In the genomic region with DNA sequence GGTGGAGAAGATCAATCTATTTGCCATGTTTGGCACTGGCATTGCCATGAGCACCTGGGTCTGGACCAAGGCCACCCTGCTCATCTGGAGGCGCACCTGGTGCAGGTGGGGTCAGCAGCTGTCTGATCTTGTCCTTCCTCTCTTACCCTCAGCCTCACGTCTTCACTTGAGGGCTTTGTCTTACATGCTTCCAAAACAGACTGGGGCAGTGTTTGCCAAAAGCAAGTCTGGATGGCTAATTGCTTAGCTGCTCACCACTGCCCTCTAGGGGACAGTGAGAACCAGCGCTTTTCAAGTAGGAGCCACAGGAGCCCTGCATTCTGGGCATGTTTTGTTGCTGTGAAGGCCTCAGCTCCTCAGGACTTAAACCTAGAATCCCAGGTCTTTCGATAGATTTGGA, we compare ENCODE assay signal across 9 mouse cellular contexts. TPM values are rescaled to one million over a fixed set of nuclear protein-coding genes. Genes with fewer than 3 reads are reported as not detected.
A peak's percentile ranks its signal among the peaks of the same experiment; 100 is the strongest.
DNase-seq lines count a peak whose midpoint lies in the region; ATAC-seq and TF ChIP-seq lines count a peak whose summit lies in the region.
"Had no signal": no experiment of that assay in that cellular context is flagged by ENCODE, and none has a peak within 500 bp of the region (broad histone marks: within the 10 kb centered on the region; RNA-seq: fewer than 3 reads in every experiment).

No protein-coding gene starts in this region.

- H3K27me3 ChIP-seq in liver, adult 2 months (ENCODE audit: control insufficient read depth, insufficient read depth, low read length): no peaks in the 10 kb centered on the region
- H3K27me3 ChIP-seq in neural tube, embryonic 11.5 days (ENCODE audit: control insufficient read depth, insufficient read depth, low read length): no peaks in the 10 kb centered on the region
- H3K27me3 ChIP-seq: embryonic facial prominence, embryonic 12.5 days had no signal

- TF ChIP-seq CTCF in gastrocnemius, adult 2 months (IDR thresholded peaks at IDR 0.05): peak; percentile 94
- peak; percentile 85 for TF ChIP-seq CTCF in liver, adult 2 months (IDR thresholded peaks at IDR 0.05; ENCODE audit: low read depth, low read length)

- no peak overlapping the region for H3K9ac ChIP-seq in liver, adult 2 months (ENCODE audit: low read depth, low read length)
- no peak overlapping the region for H3K9ac ChIP-seq in neural tube, embryonic 11.5 days (ENCODE audit: low read length)
- H3K9ac ChIP-seq: embryonic facial prominence, embryonic 12.5 days had no signal

- TF ChIP-seq POLR2A in liver, adult 2 months (IDR thresholded peaks at IDR 0.05; ENCODE audit: extremely low read depth, insufficient read depth, low read length): no peak

- no peak for ATAC-seq in neural tube, embryonic 11.5 days (ENCODE audit: insufficient read depth, low FRiP score, low TSS enrichment)

- intact Hi-C loops in gastrocnemius, adult 2 months (cut with DNase I): loop anchor here (2.0 kb wide), 1 partner anchor 46 kb away; no protein-coding TSS in a partner anchor

- no peak overlapping the region for H3K4me2 ChIP-seq in neural tube, embryonic 11.5 days (ENCODE audit: low read depth)
- H3K4me2 ChIP-seq: embryonic facial prominence, embryonic 12.5 days had no signal

- 37% methylated on average over 4 of the region's 4 CpGs for WGBS in liver, adult 2 months
- 43% methylated on average over 4 of the region's 4 CpGs for WGBS in neural tube, embryonic 11.5 days

- H3K27ac ChIP-seq in gastrocnemius, adult 2 months: no peak overlapping the region
- no peak overlapping the region for H3K27ac ChIP-seq in liver, adult 2 months (replicated peaks; ENCODE audit: insufficient read depth, low read depth, low read length)
- H3K27ac ChIP-seq in neural tube, embryonic 11.5 days (ENCODE audit: low read depth, low read length): no peak overlapping the region
- H3K27ac ChIP-seq: embryonic facial prominence, embryonic 12.5 days had no signal

- H3K79me2 ChIP-seq in liver, adult 2 months (ENCODE audit: control insufficient read depth, insufficient read depth, low read length): no peaks in the 10 kb centered on the region

- DNase-seq in 3134 (ENCODE audit: extremely low read depth, insufficient read length, low spot score): peak; percentile 49
- DNase-seq in R1 (ENCODE audit: low read depth, low spot score): peak; percentile 91
- peak; percentile 79 to 87 for DNase-seq in cerebellum, postnatal 36 days
- peak; percentile 74 for DNase-seq in gastrocnemius, adult 2 months
- DNase-seq in kidney, adult 9 months: peak; percentile 82
- peak; percentile 68 for DNase-seq in liver, adult 2 months (ENCODE audit: extremely low read depth, low read depth, low spot score)
- peak; percentile 66 for DNase-seq in neural tube, embryonic 11.5 days (ENCODE audit: low spot score)
- DNase-seq in thymus, postnatal 0 days (ENCODE audit: low spot score): peak; percentile 78

- peaks cover 5% of the 10 kb centered on the region for H3K4me1 ChIP-seq in liver, adult 2 months (ENCODE audit: control insufficient read depth, insufficient read depth, low read length)
- no peaks in the 10 kb centered on the region for H3K4me1 ChIP-seq in neural tube, embryonic 11.5 days (ENCODE audit: control insufficient read depth, insufficient read depth, low read length)
- H3K4me1 ChIP-seq: embryonic facial prominence, embryonic 12.5 days had no signal

- H3K36me3 ChIP-seq in liver, adult 2 months (ENCODE audit: control insufficient read depth, insufficient read depth, low read length): no peaks in the 10 kb centered on the region
- peaks cover 15% of the 10 kb centered on the region for H3K36me3 ChIP-seq in neural tube, embryonic 11.5 days (ENCODE audit: control insufficient read depth, insufficient read depth, low read length)

- no peaks in the 10 kb centered on the region for H3K9me3 ChIP-seq in neural tube, embryonic 11.5 days (ENCODE audit: control insufficient read depth, low read length)
- H3K9me3 ChIP-seq: embryonic facial prominence, embryonic 12.5 days had no signal

- H3K4me3 ChIP-seq in gastrocnemius, adult 2 months: no peak overlapping the region
- no peak overlapping the region for H3K4me3 ChIP-seq in liver, adult 2 months (ENCODE audit: insufficient read depth, low read depth, low read length)
- H3K4me3 ChIP-seq in neural tube, embryonic 11.5 days (ENCODE audit: low read depth, low read length): no peak overlapping the region
- H3K4me3 ChIP-seq: embryonic facial prominence, embryonic 12.5 days had no signal

RNA-seq across cellular contexts. Expression of a gene that starts 9.4 kb away (rescaled TPM):
- 10 to 100 TPM; 14.7 to 20.3 TPM for total RNA-seq in gastrocnemius, adult 2 months (2021)
- 8.9 and 11.8 TPM in 2 replicates for total RNA-seq in liver, adult 2 months (2014; rRNA removed)
- 5.2 and 7.4 TPM in 2 replicates for polyA plus RNA-seq in liver, adult 2 months (2012; rRNA removed)
- polyA plus RNA-seq in neural tube, embryonic 11.5 days (2014; fragmentation: Nextera tagmentation; extraction: Ambion mirVana): 11.8 and 12.3 TPM in 2 replicates
- polyA plus RNA-seq in thymus, postnatal 0 days (2015; fragmentation: Nextera tagmentation; extraction: Ambion mirVana): 13.8 and 17.2 TPM in 2 replicates

RNA-seq across cellular contexts. Expression of a gene that starts 23.1 kb away (rescaled TPM):
- 1 to 10 TPM; 2.8 to 5.0 TPM for total RNA-seq in gastrocnemius, adult 2 months (2021)
- 4.1 and 5.0 TPM in 2 replicates for total RNA-seq in liver, adult 2 months (2014; rRNA removed)
- 6.7 and 10.5 TPM in 2 replicates for polyA plus RNA-seq in liver, adult 2 months (2012; rRNA removed)
- polyA plus RNA-seq in neural tube, embryonic 11.5 days (2014; fragmentation: Nextera tagmentation; extraction: Ambion mirVana): 46.9 and 49.6 TPM in 2 replicates
- polyA plus RNA-seq in thymus, postnatal 0 days (2015; fragmentation: Nextera tagmentation; extraction: Ambion mirVana): 13.2 and 18.1 TPM in 2 replicates
